Mouse (Mus musculus): ENCODE results near the gene Pnpla5. TPM values are rescaled to one million over a fixed set of nuclear protein-coding genes. Genes with fewer than 3 reads are reported as not detected.

The Pnpla5 gene
- polyA plus RNA-seq, 1 experiment from 2014 or later: not detected

- 3% methylated on average over 13 of the region's 13 CpGs for WGBS
Observed at GRCm38 (mm10) chr15:84070116-84070676, 52.8 kb downstream of the Pnpla5 start.

DNA sequence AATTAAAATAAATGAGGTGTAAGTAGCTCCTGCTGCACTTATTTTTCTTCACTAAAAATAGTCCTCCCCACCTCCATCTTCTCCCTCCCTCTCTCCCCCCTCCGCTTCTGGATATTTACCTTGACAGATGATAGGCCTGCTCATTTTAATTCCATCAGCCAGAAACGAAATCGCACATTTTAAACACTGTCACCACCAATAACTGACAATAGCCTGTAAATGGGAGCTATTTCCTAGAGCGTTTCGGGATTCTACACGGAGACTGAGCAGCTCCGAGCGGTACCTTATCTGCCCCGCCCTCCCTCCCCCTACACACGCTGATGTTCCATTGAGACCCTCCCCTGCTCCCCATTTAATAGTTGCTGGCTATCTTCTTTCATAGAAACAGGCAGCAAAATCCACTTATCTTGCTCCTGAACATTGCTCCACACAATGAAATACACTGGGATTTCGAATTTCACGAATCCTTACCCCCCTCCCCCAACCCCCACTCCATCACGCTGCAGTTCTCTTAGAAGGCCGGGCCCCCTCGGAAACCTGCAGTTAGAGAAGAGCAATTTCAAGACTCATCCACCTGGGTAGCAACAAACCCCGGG lies 53.4 kb downstream of the Pnpla5 start:
- WGBS: 10% methylated on average over 16 of the region's 16 CpGs

More at GRCm38 (mm10) chr15:84070116-84070676, 52.8 kb downstream of the Pnpla5 start:
- Histone ChIP-seq H3K4me1 (replicated peaks; ENCODE audit: control insufficient read depth, insufficient read depth, low read length) (no peaks in the 10 kb centered on the region; the same call in 1 of the 2 replicates), H3K9ac (ENCODE audit: low read length) (no peak overlapping the region), H3K27me3 (replicated peaks; ENCODE audit: control insufficient read depth, insufficient read depth, low read length) (peaks cover 52% of the 10 kb centered on the region), H3K4me3 (ENCODE audit: low read depth, low read length) (no peak overlapping the region), H3K36me3 (ENCODE audit: control insufficient read depth, insufficient read depth, low read length) (no peaks in the 10 kb centered on the region), H3K9me3 (ENCODE audit: control insufficient read depth, low read length) (0 out of 2 replicates have a peak, but pooled peaks cover 3% of the 10 kb centered on the region), H3K4me2 (ENCODE audit: low read length) (0 out of 2 replicates have a peak overlapping the region, but pooled peaks have one; percentile 3), H3K27ac (ENCODE audit: low read depth) (no peak overlapping the region)
- ATAC-seq (replicated peaks; ENCODE audit: low FRiP score, low TSS enrichment, low read depth): no peak
- DNase-seq (ENCODE audit: low spot score): no peak

GRCm38 (mm10) chr15:84065701-84066100 lies 57.3 kb downstream of the Pnpla5 start:
- WGBS: 70% methylated on average over 4 of the region's 4 CpGs
- Histone ChIP-seq H3K9ac (ENCODE audit: low read length) (no peak overlapping the region), H3K9me3 (ENCODE audit: control insufficient read depth, low read length) (0 out of 2 replicates have a peak, but pooled peaks cover 3% of the 10 kb centered on the region), H3K4me2 (ENCODE audit: low read length) (no peak overlapping the region), H3K27me3 (replicated peaks; ENCODE audit: control insufficient read depth, insufficient read depth, low read length) (peaks cover 44% of the 10 kb centered on the region), H3K4me1 (replicated peaks; ENCODE audit: control insufficient read depth, insufficient read depth, low read length) (no peaks in the 10 kb centered on the region; the same call in 1 of the 2 replicates), H3K4me3 (ENCODE audit: low read depth, low read length) (no peak overlapping the region), H3K27ac (ENCODE audit: low read depth) (no peak overlapping the region), H3K36me3 (ENCODE audit: control insufficient read depth, insufficient read depth, low read length) (no peaks in the 10 kb centered on the region)
- no peak for ATAC-seq (replicated peaks; ENCODE audit: low FRiP score, low TSS enrichment, low read depth)
- no peak for DNase-seq (ENCODE audit: low spot score)

More for the DNA sequence above, 53.4 kb downstream of the Pnpla5 start:
- Histone ChIP-seq H3K9me3 (ENCODE audit: control insufficient read depth, low read length) (0 out of 2 replicates have a peak, but pooled peaks cover 3% of the 10 kb centered on the region), H3K36me3 (ENCODE audit: control insufficient read depth, insufficient read depth, low read length) (no peaks in the 10 kb centered on the region), H3K27ac (ENCODE audit: low read depth) (no peak overlapping the region), H3K4me3 (ENCODE audit: low read depth, low read length) (no peak overlapping the region), H3K27me3 (replicated peaks; ENCODE audit: control insufficient read depth, insufficient read depth, low read length) (peaks cover 55% of the 10 kb centered on the region), H3K4me1 (replicated peaks; ENCODE audit: control insufficient read depth, insufficient read depth, low read length) (no peaks in the 10 kb centered on the region; the same call in 1 of the 2 replicates), H3K9ac (ENCODE audit: low read length) (no peak overlapping the region), H3K4me2 (ENCODE audit: low read length) (0 out of 2 replicates have a peak overlapping the region, but pooled peaks have one; percentile 3)
- no peak for ATAC-seq (replicated peaks; ENCODE audit: low FRiP score, low TSS enrichment, low read depth)
- no peak for DNase-seq (ENCODE audit: low spot score)

GRCm38 (mm10) chr15:84065140-84065539 lies 57.8 kb downstream of the Pnpla5 start, which contains the start of gene Efcab6:
Gene Efcab6 (minus strand): TSS chr15:84065379.
- no peaks in the 10 kb centered on the region for H3K36me3 ChIP-seq (ENCODE audit: control insufficient read depth, insufficient read depth, low read length)
- H3K4me3 ChIP-seq (ENCODE audit: low read depth, low read length): 0 out of 2 replicates have a peak within 1 kb of the TSS, but pooled peaks have one; percentile 8
- ATAC-seq (replicated peaks; ENCODE audit: low FRiP score, low TSS enrichment, low read depth) (no peak), DNase-seq (ENCODE audit: low spot score) (no peak)
- H3K27me3 ChIP-seq (replicated peaks; ENCODE audit: control insufficient read depth, insufficient read depth, low read length): peaks cover 38% of the 10 kb centered on the region
- no peaks in the 10 kb centered on the region; the same call in 1 of the 2 replicates for H3K4me1 ChIP-seq (replicated peaks; ENCODE audit: control insufficient read depth, insufficient read depth, low read length)
- 3% methylated on average over 29 of the region's 29 CpGs for WGBS
- peak within 1 kb of the TSS; percentile 32 for H3K4me2 ChIP-seq (ENCODE audit: low read length)
- H3K9me3 ChIP-seq (ENCODE audit: control insufficient read depth, low read length): 0 out of 2 replicates have a peak, but pooled peaks cover 3% of the 10 kb centered on the region
- no peak within 1 kb of the TSS for H3K27ac ChIP-seq (ENCODE audit: low read depth)
- H3K9ac ChIP-seq (ENCODE audit: low read length): no peak within 1 kb of the TSS

Small RNA genes lying within 50 kb of the gene (microRNA-seq; reads per million reads assigned to microRNA genes)
- not detected for gene Mir6392

Other genes starting within 250 kb of the Pnpla5 start
- gene Efcab6, start 57.8 kb downstream of the Pnpla5 start, polyA plus RNA-seq (2014; fragmentation: Nextera tagmentation; extraction: Ambion mirVana): 0.15 and 0.27 TPM in 2 replicates
- 4.5 and 5.8 TPM in 2 replicates for gene Sult4a1, start 17.4 kb downstream of the Pnpla5 start, polyA plus RNA-seq (2014; fragmentation: Nextera tagmentation; extraction: Ambion mirVana)
- 0.41 and 0.44 TPM in 2 replicates for gene Pnpla3, start 44.7 kb upstream of the Pnpla5 start, polyA plus RNA-seq (2014; fragmentation: Nextera tagmentation; extraction: Ambion mirVana)
- gene Samm50, start 69.1 kb upstream of the Pnpla5 start, polyA plus RNA-seq (2014; fragmentation: Nextera tagmentation; extraction: Ambion mirVana): 88.5 and 89.2 TPM in 2 replicates
- 3.6 and 5.1 TPM in 2 replicates for gene Parvb, start 108.9 kb upstream of the Pnpla5 start, polyA plus RNA-seq (2014; fragmentation: Nextera tagmentation; extraction: Ambion mirVana)
- 1.9 and 2.0 TPM in 2 replicates for gene Parvg, start 200.9 kb upstream of the Pnpla5 start, polyA plus RNA-seq (2014; fragmentation: Nextera tagmentation; extraction: Ambion mirVana)

All from intestine, embryonic 14.5 days (tissue).